Mouse (Mus musculus) midbrain, postnatal 0 days (tissue): Measurements from ENCODE around the gene Nat8f1. TPM values are rescaled to one million over a fixed set of nuclear protein-coding genes. Genes with fewer than 3 reads are reported as not detected.
A peak's percentile ranks its signal among the peaks of the same experiment; 100 is the strongest.
"Not testable (repeated sequence)": the region's sequence is repeated elsewhere in the genome, so short reads cannot be mapped to it uniquely, and the experiment has no call there.

Experiments
- ATAC-seq: fragments of 200-750 bp; cut with Nextera tagmentation; 2 replicates; pipeline ENCODE4 v1.8.0; 2017; ENCODE audit warnings: moderate number of reproducible peaks, mild to moderate bottlenecking, moderate TSS enrichment, moderate library complexity; ENCODE audit not compliant: low FRiP score
- DNase-seq: peaks from one replicate; pipeline ENCODE4 v3.0.0-alpha.2; 2015; ENCODE audit warnings: low spot score
- H3K27ac ChIP-seq: fragments of 300-500 bp; sonication (generic); 2 replicates; pipeline ENCODE4 v1.5.1; 2014; ENCODE audit warnings: low read depth, mild to moderate bottlenecking, low read length, mixed read lengths
- H3K27me3 ChIP-seq: fragments of 300-500 bp; sonication (generic); 2 replicates; pipeline ENCODE4 v1.6.1; 2014; ENCODE audit warnings: low read length, control low read depth, mixed read lengths; ENCODE audit not compliant: insufficient read depth
- H3K36me3 ChIP-seq: fragments of 300-500 bp; sonication (generic); 2 replicates; pipeline ENCODE4 v1.6.1; 2014; ENCODE audit warnings: low read length, control low read depth, mixed read lengths; ENCODE audit not compliant: insufficient read depth
- H3K4me1 ChIP-seq: fragments of 300-500 bp; sonication (generic); 2 replicates; pipeline ENCODE4 v1.6.1; 2014; ENCODE audit warnings: mild to moderate bottlenecking, control low read depth, antibody characterized with exemption, low read length, mixed read lengths; ENCODE audit not compliant: insufficient read depth
- H3K4me2 ChIP-seq: fragments of 300-500 bp; sonication (generic); 2 replicates; pipeline ENCODE4 v1.6.1; 2014; ENCODE audit warnings: low read depth, mild to moderate bottlenecking, low read length, mixed read lengths; ENCODE audit not compliant: poor library complexity, severe bottlenecking
- H3K4me3 ChIP-seq: fragments of 300-500 bp; sonication (generic); 2 replicates; pipeline ENCODE4 v1.5.1; 2014; ENCODE audit warnings: low read depth, mild to moderate bottlenecking, low read length, moderate library complexity
- H3K9ac ChIP-seq: fragments of 300-500 bp; sonication (generic); replicated peaks from 2 replicates; pipeline ENCODE4 v1.6.1; 2014; ENCODE audit warnings: mild to moderate bottlenecking, low read length, moderate library complexity, mixed read lengths; ENCODE audit not compliant: poor library complexity, severe bottlenecking
- H3K9me3 ChIP-seq: fragments of 300-500 bp; sonication (generic); 2 replicates; pipeline ENCODE4 v1.6.1; 2016; ENCODE audit warnings: low read length, control low read depth
- CTCF ChIP-seq: IDR thresholded peaks from 2 replicates; pipeline ENCODE4 v1.5.1; 2016; ENCODE audit warnings: antibody characterized with exemption, mild to moderate bottlenecking
- WGBS: fragments of 180-500 bp; shearing (Covaris S2); extraction: QIAGEN DNeasy Blood & Tissue Kit; methylation state at CpG from one replicate; pipeline ENCODE4 v1.1.7; 2014; 5-methylcytosine and 5-hydroxymethylcytosine counted together
- polyA plus RNA-seq: library from polyadenylated mRNA; unstranded; fragments of >200 nt; fragmentation: Nextera tagmentation; extraction: Ambion mirVana; gene quantifications from 2 replicates; pipeline ENCODE4 v1.2.1, GENCODE M21; 2015
- total RNA-seq: library from RNA; depleted of rRNA; stranded (reverse); fragments of >200 nt; gene quantifications from 2 replicates; pipeline ENCODE4 v1.2.3, GENCODE M21; 2014

Gene Nat8f1
- total and polyA plus RNA-seq, 2 experiments from 2014 or later = 11.2 to 19.9 TPM

- Histone ChIP-seq H3K4me3 (no peak overlapping the region), H3K9ac (no peak overlapping the region), H3K27ac (no peak overlapping the region), H3K36me3 (no peaks in the 10 kb centered on the region), H3K27me3 (no peaks in the 10 kb centered on the region), H3K9me3 (no peaks in the 10 kb centered on the region), H3K4me1 (no peaks in the 10 kb centered on the region), H3K4me2 (no peak overlapping the region)
- WGBS = 84% methylated on average over 8 of the region's 8 CpGs
- DNase-seq = no peak
- no peak for ATAC-seq
- TF ChIP-seq CTCF = no peak
These were observed 47.5 kb downstream of the Nat8f1 start for GRCm38 (mm10) chr6:85867726-85868690.

DNA sequence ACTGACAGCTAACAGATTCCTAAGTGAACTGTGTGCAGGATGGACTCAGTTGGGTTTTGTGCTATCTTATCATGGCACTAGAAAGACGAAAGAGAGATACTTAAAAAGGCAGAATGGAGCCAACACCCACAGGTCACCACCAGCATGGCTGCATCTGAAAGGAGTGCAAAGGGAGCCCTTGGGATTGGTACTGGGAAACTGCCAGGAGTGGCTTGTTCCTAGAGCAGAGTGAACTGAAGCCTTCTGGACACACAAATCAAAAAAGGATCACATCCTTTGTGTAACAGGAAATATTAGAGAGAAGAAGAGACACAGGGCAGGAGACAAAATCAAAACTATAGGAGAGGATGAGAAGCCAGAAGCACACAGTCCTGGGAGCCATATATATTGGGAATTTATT, 48.5 kb downstream of the Nat8f1 start:
- not testable (repeated sequence) for H3K9ac ChIP-seq, H3K4me1 ChIP-seq, ATAC-seq, DNase-seq, H3K27me3 ChIP-seq, H3K9me3 ChIP-seq, H3K27ac ChIP-seq, H3K36me3 ChIP-seq, H3K4me2 ChIP-seq, H3K4me3 ChIP-seq
- 77% methylated on average over 1 of the region's 1 CpGs for WGBS

DNA sequence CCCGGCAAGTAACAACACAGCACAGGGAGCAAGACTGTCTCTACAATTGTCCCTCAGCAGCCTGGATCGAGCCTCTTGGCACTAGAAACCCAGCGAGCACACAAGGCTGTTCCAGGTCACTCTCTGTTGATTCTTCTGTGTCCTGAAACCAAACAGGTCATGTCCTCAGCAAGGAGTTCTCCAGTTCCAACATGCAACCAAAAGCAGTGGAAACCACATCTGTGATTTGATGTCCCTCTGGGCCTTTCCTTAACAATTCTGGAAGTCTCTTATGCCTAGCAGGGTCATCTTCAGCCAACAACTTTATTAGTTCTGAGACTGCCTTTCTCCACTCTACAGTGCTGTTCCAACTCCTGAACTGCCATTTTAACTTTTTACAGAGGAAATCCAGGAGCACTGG, 49.3 kb downstream of the Nat8f1 start:
- H3K27ac ChIP-seq, H3K36me3 ChIP-seq, H3K27me3 ChIP-seq, H3K4me3 ChIP-seq, H3K4me1 ChIP-seq, H3K9ac ChIP-seq, H3K9me3 ChIP-seq, H3K4me2 ChIP-seq, DNase-seq, ATAC-seq: not testable (repeated sequence)
- 77% methylated on average over 3 of the region's 3 CpGs for WGBS

DNA sequence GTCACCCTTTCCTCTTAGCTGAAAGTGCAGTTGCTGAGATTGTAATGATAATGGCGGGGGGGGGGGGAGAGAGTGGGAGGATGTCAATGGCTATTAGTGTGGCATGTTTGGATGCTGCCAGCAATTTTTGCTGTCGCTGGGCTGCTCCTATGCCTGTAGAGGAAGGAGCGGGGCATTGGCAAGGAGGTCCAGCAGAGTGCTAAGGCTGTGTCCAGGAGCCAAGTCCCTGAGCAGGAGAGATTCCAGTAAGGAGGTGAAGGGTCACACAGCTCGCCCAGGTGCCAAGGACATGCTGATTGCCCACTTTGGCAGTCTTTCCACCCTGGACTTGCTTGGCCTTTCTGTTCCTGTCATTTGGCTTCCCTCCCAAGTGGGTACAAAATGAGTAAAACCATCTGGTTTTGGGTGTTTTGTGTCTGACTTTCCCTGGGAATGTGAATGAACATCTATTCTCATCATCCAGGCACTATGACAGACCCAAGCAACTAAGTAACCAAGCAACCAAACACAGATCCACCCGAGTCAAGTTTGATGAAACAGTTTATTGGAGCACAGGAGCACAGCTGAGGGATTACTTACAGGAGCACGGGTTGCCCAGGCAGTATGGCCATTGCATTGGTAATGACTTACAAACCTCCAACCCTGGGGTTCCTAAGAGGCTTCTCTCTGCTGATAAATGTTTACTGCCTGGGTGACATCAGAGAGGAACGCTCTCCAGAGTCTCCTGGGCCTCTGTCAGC, 50.4 kb downstream of the Nat8f1 start:
- H3K36me3 ChIP-seq, H3K4me2 ChIP-seq, H3K4me1 ChIP-seq, H3K27ac ChIP-seq, H3K9ac ChIP-seq, H3K4me3 ChIP-seq, H3K9me3 ChIP-seq, ATAC-seq, H3K27me3 ChIP-seq: not testable (repeated sequence)
- DNase-seq = peak; percentile 45
- WGBS = 58% methylated on average over 4 of the region's 7 CpGs

DNA sequence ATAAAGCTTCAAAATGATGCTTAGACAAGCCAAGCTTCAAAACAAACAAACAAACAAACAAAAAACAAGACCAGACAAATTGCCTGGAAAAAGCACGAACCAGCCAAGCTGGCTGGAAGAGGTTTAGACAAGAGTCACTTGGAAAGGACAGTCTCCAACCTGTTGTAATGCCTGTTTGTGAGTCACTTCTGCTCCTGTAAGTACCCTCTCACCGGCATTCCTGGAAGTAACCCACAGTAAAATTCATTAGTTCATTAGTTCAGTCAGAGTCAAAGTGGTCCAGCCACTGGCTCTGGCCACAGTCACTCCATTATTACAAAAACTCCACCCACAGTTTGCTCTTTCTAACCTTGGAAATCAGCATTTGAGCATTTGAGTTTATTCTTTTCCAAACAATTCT, 51.6 kb downstream of the Nat8f1 start:
- H3K9me3 ChIP-seq = no peaks in the 10 kb centered on the region
- H3K4me2 ChIP-seq = no peak overlapping the region
- ATAC-seq = no peak
- H3K36me3 ChIP-seq = no peaks in the 10 kb centered on the region
- H3K4me1 ChIP-seq = no peaks in the 10 kb centered on the region
- TF ChIP-seq CTCF = no peak
- H3K9ac ChIP-seq = no peak overlapping the region
- H3K27me3 ChIP-seq = no peaks in the 10 kb centered on the region
- H3K27ac ChIP-seq = no peak overlapping the region
- DNase-seq = no peak
- H3K4me3 ChIP-seq = no peak overlapping the region
- WGBS = 90% methylated on average over 2 of the region's 2 CpGs

DNA sequence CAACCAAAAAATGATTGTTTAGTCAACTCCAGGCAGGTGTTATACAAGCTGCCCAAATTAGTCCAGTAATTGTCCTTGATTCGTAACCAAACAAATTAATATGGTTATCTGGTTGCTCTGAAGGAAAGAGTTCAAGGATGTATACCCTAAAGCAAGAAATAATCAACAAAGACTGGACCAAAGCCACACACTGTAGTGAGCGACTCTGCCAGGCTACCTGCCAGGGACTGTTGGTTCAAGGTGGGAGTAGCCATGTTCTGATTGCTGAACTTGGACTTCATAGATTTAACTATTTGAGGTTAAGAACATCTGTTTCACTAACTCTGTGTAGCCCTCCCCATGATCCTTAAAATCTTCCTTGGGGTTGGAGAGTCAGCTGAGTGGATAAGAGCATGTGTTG, 52.4 kb downstream of the Nat8f1 start:
- no peak for DNase-seq
- Histone ChIP-seq H3K36me3 (no peaks in the 10 kb centered on the region), H3K27me3 (no peaks in the 10 kb centered on the region), H3K4me1 (no peaks in the 10 kb centered on the region), H3K4me3 (no peak overlapping the region), H3K27ac (no peak overlapping the region), H3K9ac (no peak overlapping the region), H3K4me2 (no peak overlapping the region), H3K9me3 (no peaks in the 10 kb centered on the region)
- WGBS = 93% methylated on average over 2 of the region's 2 CpGs
- no peak for TF ChIP-seq CTCF
- ATAC-seq = no peak
